Mouse (Mus musculus) hindbrain, embryonic 13.5 days (tissue): ENCODE data around the gene Olfr976. TPM values are rescaled to one million over a fixed set of nuclear protein-coding genes. Genes with fewer than 3 reads are reported as not detected.

Experiments
- polyA plus RNA-seq: library from polyadenylated mRNA; unstranded; fragments of >200 nt; fragmentation: Nextera tagmentation; extraction: Ambion mirVana; gene quantifications from 2 replicates; pipeline ENCODE4 v1.2.1, GENCODE M21; 2015

Gene Olfr976
- polyA plus RNA-seq, 1 experiment from 2014 or later = not detected

Other genes starting within 250 kb of the Olfr976 start
- not detected in 2 replicates for gene Olfr965, start 249.8 kb downstream of the Olfr976 start, polyA plus RNA-seq
- gene Olfr150, start 230.2 kb downstream of the Olfr976 start, polyA plus RNA-seq = not detected in 2 replicates
- not detected in 2 replicates for gene Olfr967, start 214.9 kb downstream of the Olfr976 start, polyA plus RNA-seq
- not detected in 2 replicates for gene Olfr968, start 177.9 kb downstream of the Olfr976 start, polyA plus RNA-seq
- not detected in 2 replicates for gene Olfr969, start 170.2 kb downstream of the Olfr976 start, polyA plus RNA-seq
- gene Olfr970, start 152.3 kb downstream of the Olfr976 start, polyA plus RNA-seq = not detected in 2 replicates
- gene Olfr971, start 124.3 kb downstream of the Olfr976 start, polyA plus RNA-seq = not detected in 2 replicates
- not detected in 2 replicates for gene Olfr972, start 94.7 kb downstream of the Olfr976 start, polyA plus RNA-seq
- gene Olfr229, start 53.8 kb downstream of the Olfr976 start, polyA plus RNA-seq = not detected in 2 replicates
- not detected in 2 replicates for gene Olfr974, start 23.6 kb downstream of the Olfr976 start, polyA plus RNA-seq
- 0.06 TPM in 1 of 2 replicates, not detected in the other for gene Olfr975, start 9.1 kb downstream of the Olfr976 start, polyA plus RNA-seq
- gene Olfr978, start 31.0 kb upstream of the Olfr976 start, polyA plus RNA-seq = not detected in 2 replicates
- not detected in 2 replicates for gene Olfr979, start 42.3 kb upstream of the Olfr976 start, polyA plus RNA-seq
- not detected in 2 replicates for gene Olfr980, start 48.4 kb upstream of the Olfr976 start, polyA plus RNA-seq
- gene Olfr981, start 60.3 kb upstream of the Olfr976 start, polyA plus RNA-seq = not detected in 2 replicates
- gene Olfr982, start 112.7 kb upstream of the Olfr976 start, polyA plus RNA-seq = not detected in 2 replicates
- gene Olfr983, start 132.5 kb upstream of the Olfr976 start, polyA plus RNA-seq = not detected in 2 replicates
- not detected in 2 replicates for gene Olfr984, start 153.1 kb upstream of the Olfr976 start, polyA plus RNA-seq
- gene Olfr985, start 169.1 kb upstream of the Olfr976 start, polyA plus RNA-seq = not detected in 2 replicates
- gene Tmem225, start 187.0 kb upstream of the Olfr976 start, polyA plus RNA-seq = not detected in 2 replicates
- not detected in 2 replicates for gene Olfr986, start 219.8 kb upstream of the Olfr976 start, polyA plus RNA-seq
- gene Zfp202, start 231.2 kb upstream of the Olfr976 start, polyA plus RNA-seq = 8.5 and 9.5 TPM in 2 replicates